Mouse (Mus musculus) neural tube, embryonic 15.5 days (tissue): Measurements from ENCODE around the gene Rimklb. TPM values are rescaled to one million over a fixed set of nuclear protein-coding genes. Genes with fewer than 3 reads are reported as not detected.
"Not testable (repeated sequence)": the region's sequence is repeated elsewhere in the genome, so short reads cannot be mapped to it uniquely, and the experiment has no call there.

Experiments used
- ATAC-seq: fragments of 200-750 bp; cut with Nextera tagmentation; 2 replicates; pipeline ENCODE4 v1.8.0; 2017; ENCODE audit warnings: mild to moderate bottlenecking, moderate TSS enrichment, moderate library complexity; ENCODE audit not compliant: low FRiP score
- H3K27ac ChIP-seq: fragments of 300-500 bp; sonication (generic); replicated peaks from 2 replicates; pipeline ENCODE4 v1.5.1; 2015; ENCODE audit warnings: mild to moderate bottlenecking, inconsistent platforms
- H3K27me3 ChIP-seq: fragments of 300-500 bp; sonication (generic); replicated peaks from 2 replicates; pipeline ENCODE4 v1.6.1; 2015; ENCODE audit warnings: inconsistent platforms
- H3K36me3 ChIP-seq: fragments of 300-500 bp; sonication (generic); 2 replicates; pipeline ENCODE4 v1.6.1; 2015; ENCODE audit warnings: inconsistent platforms
- H3K4me1 ChIP-seq: fragments of 300-500 bp; sonication (generic); 2 replicates; pipeline ENCODE4 v1.6.1; 2015; ENCODE audit warnings: inconsistent platforms
- H3K4me2 ChIP-seq: fragments of 300-500 bp; sonication (generic); 2 replicates; pipeline ENCODE4 v1.6.1; 2015; ENCODE audit warnings: inconsistent platforms, mild to moderate bottlenecking, moderate library complexity
- H3K4me3 ChIP-seq: fragments of 300-500 bp; sonication (generic); replicated peaks from 2 replicates; pipeline ENCODE4 v1.5.1; 2015; ENCODE audit warnings: mild to moderate bottlenecking, inconsistent platforms
- H3K9ac ChIP-seq: fragments of 300-500 bp; sonication (generic); replicated peaks from 2 replicates; pipeline ENCODE4 v1.6.1; 2015; ENCODE audit warnings: mild to moderate bottlenecking, inconsistent platforms
- H3K9me3 ChIP-seq: fragments of 300-500 bp; sonication (generic); replicated peaks from 2 replicates; pipeline ENCODE4 v1.6.1; 2016; ENCODE audit warnings: inconsistent platforms
- WGBS: fragments of 180-500 bp; shearing (Covaris S2); methylation state at CpG from one replicate; pipeline ENCODE4 v1.1.7; 2015; ENCODE audit warnings: mixed read lengths; 5-methylcytosine and 5-hydroxymethylcytosine counted together
- polyA plus RNA-seq: library from polyadenylated mRNA; unstranded; fragments of >200 nt; fragmentation: Nextera tagmentation; extraction: Ambion mirVana; gene quantifications from 2 replicates; pipeline ENCODE4 v1.2.1, GENCODE M21; 2015

The Rimklb gene
- 84.9 and 103 TPM in 2 replicates for polyA plus RNA-seq

GRCm38 (mm10) chr6:122498661-122499060 is at the start of gene Rimklb:
Rimklb (minus strand) TSS chr6:122498761.
- Histone ChIP-seq H3K27me3 (no peaks in the 10 kb centered on the region), H3K9me3 (no peaks in the 10 kb centered on the region), H3K36me3 (no peaks in the 10 kb centered on the region), H3K4me2 (no peak within 1 kb of the TSS), H3K4me3 (no peak within 1 kb of the TSS), H3K4me1 (peaks cover 31% of the 10 kb centered on the region), H3K27ac (no peak within 1 kb of the TSS), H3K9ac (no peak within 1 kb of the TSS)
- no peak for ATAC-seq
- 79% methylated on average over 5 of the region's 5 CpGs for WGBS

GRCm38 (mm10) chr6:122545948-122546347 is 47.4 kb upstream of the Rimklb start:
- H3K4me1 ChIP-seq = no peaks in the 10 kb centered on the region
- ATAC-seq = no peak
- WGBS = 80% methylated on average over 10 of the region's 10 CpGs
- H3K4me3 ChIP-seq = no peak overlapping the region
- no peak overlapping the region for H3K27ac ChIP-seq
- H3K9me3 ChIP-seq = no peaks in the 10 kb centered on the region
- no peaks in the 10 kb centered on the region for H3K36me3 ChIP-seq
- H3K27me3 ChIP-seq = no peaks in the 10 kb centered on the region
- no peak overlapping the region for H3K9ac ChIP-seq
- H3K4me2 ChIP-seq = no peak overlapping the region

- no peaks in the 10 kb centered on the region for H3K36me3 ChIP-seq
- H3K4me1 ChIP-seq = no peaks in the 10 kb centered on the region
- H3K27ac ChIP-seq = no peak overlapping the region
- H3K4me2 ChIP-seq = no peak overlapping the region
- WGBS = 83% methylated on average over 9 of the region's 9 CpGs
- no peaks in the 10 kb centered on the region for H3K9me3 ChIP-seq
- no peaks in the 10 kb centered on the region for H3K27me3 ChIP-seq
- H3K9ac ChIP-seq = no peak overlapping the region
- H3K4me3 ChIP-seq = no peak overlapping the region
- no peak for ATAC-seq
Measured at GRCm38 (mm10) chr6:122545289-122545882, 46.8 kb upstream of the Rimklb start.

- Histone ChIP-seq H3K4me1 (no peaks in the 10 kb centered on the region), H3K4me3 (no peak overlapping the region), H3K9me3 (no peaks in the 10 kb centered on the region), H3K4me2 (no peak overlapping the region), H3K27ac (no peak overlapping the region), H3K27me3 (no peaks in the 10 kb centered on the region), H3K9ac (no peak overlapping the region), H3K36me3 (no peaks in the 10 kb centered on the region)
- ATAC-seq = no peak
- 100% methylated on average over 1 of the region's 1 CpGs for WGBS
Measured at GRCm38 (mm10) chr6:122544672-122545071, 46.1 kb upstream of the Rimklb start.

- Histone ChIP-seq H3K9ac (no peak overlapping the region), H3K4me2 (no peak overlapping the region), H3K9me3 (no peaks in the 10 kb centered on the region), H3K4me3 (no peak overlapping the region), H3K4me1 (no peaks in the 10 kb centered on the region), H3K27ac (no peak overlapping the region), H3K27me3 (no peaks in the 10 kb centered on the region), H3K36me3 (no peaks in the 10 kb centered on the region)
- ATAC-seq = no peak
- 87% methylated on average over 5 of the region's 5 CpGs for WGBS
Measured at GRCm38 (mm10) chr6:122543574-122543973, 45.0 kb upstream of the Rimklb start.

- not testable (repeated sequence) for H3K27me3 ChIP-seq, H3K9me3 ChIP-seq, H3K4me2 ChIP-seq, H3K9ac ChIP-seq, H3K4me3 ChIP-seq, H3K27ac ChIP-seq, ATAC-seq, H3K4me1 ChIP-seq, H3K36me3 ChIP-seq
- 78% methylated on average over 5 of the region's 5 CpGs for WGBS
Measured at GRCm38 (mm10) chr6:122542459-122542858, 43.9 kb upstream of the Rimklb start.

GRCm38 (mm10) chr6:122539564-122539963 is 41.0 kb upstream of the Rimklb start:
- H3K4me3 ChIP-seq = no peak overlapping the region
- 67% methylated on average over 9 of the region's 9 CpGs for WGBS
- H3K27ac ChIP-seq = no peak overlapping the region
- H3K4me1 ChIP-seq = no peaks in the 10 kb centered on the region
- no peak for ATAC-seq
- H3K9me3 ChIP-seq = no peaks in the 10 kb centered on the region
- H3K4me2 ChIP-seq = no peak overlapping the region
- no peaks in the 10 kb centered on the region for H3K36me3 ChIP-seq
- no peak overlapping the region for H3K9ac ChIP-seq
- no peaks in the 10 kb centered on the region for H3K27me3 ChIP-seq

- Histone ChIP-seq H3K27me3 (no peaks in the 10 kb centered on the region), H3K36me3 (no peaks in the 10 kb centered on the region), H3K4me2 (no peak overlapping the region), H3K9ac (no peak overlapping the region), H3K4me3 (no peak overlapping the region), H3K9me3 (no peaks in the 10 kb centered on the region), H3K4me1 (0 out of 2 replicates have a peak, but pooled peaks cover 7% of the 10 kb centered on the region), H3K27ac (no peak overlapping the region)
- no peak for ATAC-seq
- 39% methylated on average over 3 of the region's 3 CpGs for WGBS
Measured at GRCm38 (mm10) chr6:122534032-122534431, 35.5 kb upstream of the Rimklb start.

- no peaks in the 10 kb centered on the region for H3K36me3 ChIP-seq
- no peaks in the 10 kb centered on the region for H3K27me3 ChIP-seq
- H3K9ac ChIP-seq = no peak overlapping the region
- 0 out of 2 replicates have a peak, but pooled peaks cover 7% of the 10 kb centered on the region for H3K4me1 ChIP-seq
- peak overlapping the region; percentile 25; the same call in 1 of the 2 replicates for H3K4me2 ChIP-seq
- no peak overlapping the region for H3K4me3 ChIP-seq
- 2% methylated on average over 4 of the region's 4 CpGs for WGBS
- no peak overlapping the region for H3K27ac ChIP-seq
- no peak for ATAC-seq
- H3K9me3 ChIP-seq = no peaks in the 10 kb centered on the region
Measured at GRCm38 (mm10) chr6:122532883-122533302, 34.3 kb upstream of the Rimklb start.

GRCm38 (mm10) chr6:122531466-122532174 is 33.1 kb upstream of the Rimklb start:
- H3K27ac ChIP-seq = no peak overlapping the region
- H3K4me3 ChIP-seq = no peak overlapping the region
- no peaks in the 10 kb centered on the region for H3K27me3 ChIP-seq
- no peak for ATAC-seq
- H3K4me2 ChIP-seq = no peak overlapping the region
- H3K9me3 ChIP-seq = no peaks in the 10 kb centered on the region
- H3K9ac ChIP-seq = no peak overlapping the region
- H3K4me1 ChIP-seq = 0 out of 2 replicates have a peak, but pooled peaks cover 7% of the 10 kb centered on the region
- WGBS = 74% methylated on average over 8 of the region's 8 CpGs
- no peaks in the 10 kb centered on the region for H3K36me3 ChIP-seq

- H3K4me1 ChIP-seq = 0 out of 2 replicates have a peak, but pooled peaks cover 5% of the 10 kb centered on the region
- no peak overlapping the region for H3K4me3 ChIP-seq
- 78% methylated on average over 11 of the region's 11 CpGs for WGBS
- ATAC-seq = no peak
- no peaks in the 10 kb centered on the region for H3K9me3 ChIP-seq
- H3K27me3 ChIP-seq = no peaks in the 10 kb centered on the region
- no peaks in the 10 kb centered on the region for H3K36me3 ChIP-seq
- H3K27ac ChIP-seq = no peak overlapping the region
- H3K9ac ChIP-seq = no peak overlapping the region
- no peak overlapping the region for H3K4me2 ChIP-seq
Measured at GRCm38 (mm10) chr6:122528136-122528535, 29.6 kb upstream of the Rimklb start.

- no peaks in the 10 kb centered on the region for H3K9me3 ChIP-seq
- no peak overlapping the region for H3K9ac ChIP-seq
- H3K4me3 ChIP-seq = no peak overlapping the region
- ATAC-seq = no peak
- H3K27ac ChIP-seq = no peak overlapping the region
- H3K4me1 ChIP-seq = no peaks in the 10 kb centered on the region
- no peaks in the 10 kb centered on the region for H3K36me3 ChIP-seq
- H3K27me3 ChIP-seq = no peaks in the 10 kb centered on the region
- 63% methylated on average over 12 of the region's 12 CpGs for WGBS
- H3K4me2 ChIP-seq = no peak overlapping the region
Measured at GRCm38 (mm10) chr6:122527596-122527995, 29.0 kb upstream of the Rimklb start.
